Mouse (Mus musculus): ENCODE measurements at regions not wholly inside any gene's neighbourhood (a gene's known extent, or its start where the extent isn't known, plus 50 kb on each side); places are given as distances from the start of the nearest gene placed in this dataset.

DNA sequence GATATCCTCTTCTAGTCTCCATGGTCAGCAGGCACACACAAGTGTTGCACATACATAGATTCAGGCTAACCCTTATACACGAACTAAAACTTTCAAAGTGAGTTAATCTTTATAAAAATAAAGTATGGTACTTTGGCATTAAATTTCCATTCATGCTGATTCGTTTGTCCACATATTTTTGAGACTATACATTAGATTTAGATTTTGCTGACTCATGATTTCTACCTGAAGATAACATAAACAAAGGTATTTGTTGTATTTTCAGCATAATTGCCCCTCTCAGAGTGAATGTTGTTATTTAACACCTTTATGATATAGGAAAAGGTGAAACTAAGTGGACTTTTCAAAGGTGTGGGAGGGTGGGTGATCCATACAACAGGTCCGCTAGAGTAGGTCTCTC, 277.2 kb downstream of the Satb1 start:
- no peak for TF ChIP-seq POLR2A (IDR thresholded peaks at IDR 0.05; ENCODE audit: borderline replicate concordance, low read depth, low read length)
- TF ChIP-seq CTCF (IDR thresholded peaks at IDR 0.05; ENCODE audit: low read depth, low read length), result no peak

Measured in bone marrow macrophage, adult 2 months (primary cell).